In genomic region chr17:23549441-23549840, GRCm38 (mm10) we compare ENCODE assay signal across 9 mouse cellular contexts. TPM values are rescaled to one million over a fixed set of nuclear protein-coding genes. Genes with fewer than 3 reads are reported as not detected.
DNase-seq lines count a peak whose midpoint lies in the region; ATAC-seq and TF ChIP-seq lines count a peak whose summit lies in the region.
"Had no signal": no experiment of that assay in that cellular context is flagged by ENCODE, and none has a peak within 500 bp of the region (broad histone marks: within the 10 kb centered on the region; RNA-seq: fewer than 3 reads in every experiment).

No protein-coding gene starts in this region.

- H3K4me1 ChIP-seq in heart, postnatal 0 days (ENCODE audit: control insufficient read depth, insufficient read depth): no peaks in the 10 kb centered on the region; the same call in 1 of the 2 replicates

- WGBS in heart, postnatal 0 days: 10% methylated on average over 9 of the region's 9 CpGs

- no peak for DNase-seq in gastrocnemius, adult 2 months
- no peak for DNase-seq in gastrocnemius, adult 8-10 months (ENCODE audit: low spot score in 2 of 2)
- peak; percentile 32 for DNase-seq in retina, postnatal 1 day
- no peak for DNase-seq in retina, embryonic 14.5 days (ENCODE audit: low spot score)
- no peak for DNase-seq in heart, postnatal 0 days (ENCODE audit: low spot score)
- peak; percentile 28 for DNase-seq in lung, postnatal 36 days
- DNase-seq in spleen, postnatal 14 days (ENCODE audit: low spot score in 2 of 2): no peak
- DNase-seq in c-Kit-positive CD71-positive TER-119-positive erythroid progenitor cells, embryonic 14.5 days (ENCODE audit: low spot score): no peak

- TF ChIP-seq CTCF in gastrocnemius, adult 2 months (IDR thresholded peaks at IDR 0.05): no peak
- no peak for TF ChIP-seq CTCF in heart, postnatal 0 days (IDR thresholded peaks at IDR 0.05; ENCODE audit: low read depth)

- no peak overlapping the region for H3K9ac ChIP-seq in heart, postnatal 0 days (replicated peaks; ENCODE audit: low read depth, low read length)

- peak overlapping the region; percentile 92; the same call in 1 of the 2 replicates for H3K27ac ChIP-seq in gastrocnemius, adult 2 months
- no peak overlapping the region for H3K27ac ChIP-seq in heart, postnatal 0 days (ENCODE audit: low read depth)

- peak overlapping the region; percentile 71 for H3K4me2 ChIP-seq in heart, postnatal 0 days (ENCODE audit: low read depth, low read length)

- TF ChIP-seq EP300 in heart, postnatal 0 days (IDR thresholded peaks at IDR 0.05; ENCODE audit: low read depth): no peak

- H3K4me3 ChIP-seq in gastrocnemius, adult 2 months: peak overlapping the region; percentile 79
- H3K4me3 ChIP-seq in heart, postnatal 0 days (ENCODE audit: low read depth, low read length): peak overlapping the region; percentile 53

- intact Hi-C loops in gastrocnemius, adult 2 months (cut with DNase I): no loop called here

- no peak for ATAC-seq in heart, postnatal 0 days (ENCODE audit: insufficient read depth, low read depth)

- no peaks in the 10 kb centered on the region for H3K9me3 ChIP-seq in heart, postnatal 0 days (replicated peaks; ENCODE audit: control insufficient read depth, low read length)

- H3K27me3 ChIP-seq in heart, postnatal 0 days (ENCODE audit: control insufficient read depth, insufficient read depth, low read length): no peaks in the 10 kb centered on the region

- H3K36me3 ChIP-seq in heart, postnatal 0 days (replicated peaks; ENCODE audit: control insufficient read depth, insufficient read depth, low read length): no peaks in the 10 kb centered on the region

RNA-seq across cellular contexts. Expression of gene Zfp213, which starts 14.6 kb away (rescaled TPM):
- total RNA-seq in gastrocnemius, adult 2 months (2021): 1 to 10 TPM; 2.0 to 3.3 TPM
- 1 to 10 TPM; 2.1 to 2.7 (median 2.2) TPM for total RNA-seq in gastrocnemius, adult 8-10 months (2022)
- total RNA-seq in heart, postnatal 0 days (2014; rRNA removed; ENCODE audit: low replicate concordance): 12.6 and 21.4 TPM in 2 replicates
- polyA plus RNA-seq in heart, postnatal 0 days (2015; fragmentation: Nextera tagmentation; extraction: Ambion mirVana): 9.6 and 9.8 TPM in 2 replicates

RNA-seq across cellular contexts. Expression of gene Zfp13, which starts 49.8 kb away (rescaled TPM):
- 1 to 10 TPM; 1.5 to 2.1 TPM for total RNA-seq in gastrocnemius, adult 2 months (2021)
- 1 to 10 TPM; 2.8 to 3.9 (median 3.2) TPM for total RNA-seq in gastrocnemius, adult 8-10 months (2022)
- total RNA-seq in heart, postnatal 0 days (2014; rRNA removed; ENCODE audit: low replicate concordance): 17.9 and 18.5 TPM in 2 replicates
- 5.3 and 6.4 TPM in 2 replicates for polyA plus RNA-seq in heart, postnatal 0 days (2015; fragmentation: Nextera tagmentation; extraction: Ambion mirVana)

RNA-seq across cellular contexts. Expression of gene Zscan10, which starts 51.2 kb away (rescaled TPM):
- total RNA-seq in gastrocnemius, adult 2 months (2021): not detected
- not detected for total RNA-seq in gastrocnemius, adult 8-10 months (2022)
- not detected in 2 replicates for total RNA-seq in heart, postnatal 0 days (2014; rRNA removed; ENCODE audit: low replicate concordance)
- polyA plus RNA-seq in heart, postnatal 0 days (2015; fragmentation: Nextera tagmentation; extraction: Ambion mirVana): not detected in 2 replicates
- total RNA-seq: gastrocnemius, postnatal 4 days had no signal

Comparison
In these comparisons a context has a peak if more than half of its experiments do, and no peak if none do; other contexts are left out.
1. DNase-seq: peak in retina, postnatal 1 day (single experiment) and lung, postnatal 36 days (single experiment); none in gastrocnemius, adult 2 months (single experiment), gastrocnemius, adult 8-10 months (0 of 2), retina, embryonic 14.5 days (single experiment), heart, postnatal 0 days (single experiment), spleen, postnatal 14 days (0 of 2) and c-Kit-positive CD71-positive TER-119-positive erythroid progenitor cells, embryonic 14.5 days (single experiment).